Comparison of ENCODE assay signal across 8 mouse cellular contexts in genomic region chr3:34649726-34650620, GRCm38 (mm10). TPM values are rescaled to one million over a fixed set of nuclear protein-coding genes. Genes with fewer than 3 reads are reported as not detected.
DNase-seq lines count a peak whose midpoint lies in the region; ATAC-seq and TF ChIP-seq lines count a peak whose summit lies in the region.

Sox2 (plus strand) TSS chr3:34650405.

- peak within 1 kb of the TSS; percentile 65 for H3K9ac ChIP-seq in heart, embryonic 13.5 days
- no peak within 1 kb of the TSS for H3K9ac ChIP-seq in liver, embryonic 11.5 days (ENCODE audit: low read depth, low read length)

- H3K4me1 ChIP-seq in cortical plate, adult 2 months (ENCODE audit: control insufficient read depth, insufficient read depth, low read length): peaks cover 2% of the 10 kb centered on the region; the same call in 1 of the 2 replicates
- peaks cover 31% of the 10 kb centered on the region for H3K4me1 ChIP-seq in heart, embryonic 13.5 days
- peaks cover 4% of the 10 kb centered on the region; the same call in 1 of the 2 replicates for H3K4me1 ChIP-seq in liver, embryonic 11.5 days (replicated peaks; ENCODE audit: control insufficient read depth, insufficient read depth, low read length)

- ATAC-seq in heart, embryonic 13.5 days (ENCODE audit: extremely low read depth, insufficient number of reproducible peaks, low FRiP score, low TSS enrichment): peak; percentile 54; the same call in 1 of the 2 replicates
- ATAC-seq in liver, embryonic 11.5 days (replicated peaks; ENCODE audit: low FRiP score): peak; percentile 77

- no peak for TF ChIP-seq CTCF in cortical plate, adult 2 months (IDR thresholded peaks at IDR 0.05; ENCODE audit: extremely low read depth, insufficient read depth, low read length)

- H3K4me2 ChIP-seq in heart, embryonic 13.5 days: peak within 1 kb of the TSS; percentile 83
- peak within 1 kb of the TSS; percentile 66 for H3K4me2 ChIP-seq in liver, embryonic 11.5 days

- under 1% methylated on average over 84 of the region's 86 CpGs for WGBS in heart, embryonic 13.5 days
- WGBS in liver, embryonic 11.5 days: 1% methylated on average over 84 of the region's 86 CpGs

- H3K27me3 ChIP-seq in heart, embryonic 13.5 days (replicated peaks): peaks cover 91% of the 10 kb centered on the region
- H3K27me3 ChIP-seq in liver, embryonic 11.5 days (replicated peaks; ENCODE audit: control insufficient read depth, insufficient read depth, low read length): peaks cover 95% of the 10 kb centered on the region

- no peaks in the 10 kb centered on the region for H3K36me3 ChIP-seq in heart, embryonic 13.5 days
- no peaks in the 10 kb centered on the region for H3K36me3 ChIP-seq in liver, embryonic 11.5 days (ENCODE audit: control insufficient read depth, insufficient read depth, low read length)

- H3K27ac ChIP-seq in cortical plate, adult 2 months (ENCODE audit: insufficient read depth, low read length): peak within 1 kb of the TSS; percentile 83
- no peak within 1 kb of the TSS for H3K27ac ChIP-seq in heart, embryonic 13.5 days (replicated peaks)
- H3K27ac ChIP-seq in liver, embryonic 11.5 days (ENCODE audit: low read depth, low read length): peak within 1 kb of the TSS; percentile 39; the same call in 1 of the 2 replicates

- H3K9me3 ChIP-seq in heart, embryonic 13.5 days: no peaks in the 10 kb centered on the region
- no peaks in the 10 kb centered on the region for H3K9me3 ChIP-seq in liver, embryonic 11.5 days (ENCODE audit: control insufficient read depth, low read length)

- H3K4me3 ChIP-seq in cortical plate, adult 2 months (ENCODE audit: insufficient read depth, low read length): peak within 1 kb of the TSS; percentile 69
- peak within 1 kb of the TSS; percentile 56 for H3K4me3 ChIP-seq in heart, embryonic 13.5 days
- peak within 1 kb of the TSS; percentile 40 for H3K4me3 ChIP-seq in liver, embryonic 11.5 days (ENCODE audit: low read depth, low read length)

- peak; percentile 35 for DNase-seq in gastrocnemius, adult 18-20 months (ENCODE audit: low spot score)
- no peak for DNase-seq in gastrocnemius, adult 8-10 months (ENCODE audit: low spot score in 2 of 2)
- peak; percentile 81 for DNase-seq in kidney, postnatal 14 days
- DNase-seq in liver, embryonic 11.5 days (ENCODE audit: low spot score): peak; percentile 72
- peak; percentile 87 for DNase-seq in neural tube, embryonic 10.5 days (ENCODE audit: extremely low spot score, low spot score)
- DNase-seq in adipocyte (ENCODE audit: low spot score): no peak

- TF ChIP-seq POLR2A in cortical plate, adult 2 months (IDR thresholded peaks at IDR 0.05; ENCODE audit: extremely low read depth, insufficient read depth, low read length): peak; percentile 37; the same call in 1 of the 2 replicates

RNA-seq across cellular contexts. Expression of gene Sox2, which starts in this region (rescaled TPM):
- not detected for total RNA-seq in gastrocnemius, adult 18-20 months (2021)
- under 1 TPM in 1 of 4 experiments, not detected in 3; 0.13 TPM for total RNA-seq in gastrocnemius, adult 8-10 months (2022)
- 27.0 and 30.5 TPM in 2 replicates for polyA plus RNA-seq in cortical plate, adult 2 months (2012; rRNA removed)
- polyA plus RNA-seq in heart, embryonic 13.5 days (2015; fragmentation: Nextera tagmentation; extraction: Ambion mirVana): 0.29 and 0.33 TPM in 2 replicates
- 0.48 and 0.55 TPM in 2 replicates for polyA plus RNA-seq in liver, embryonic 11.5 days (2014; fragmentation: Nextera tagmentation; extraction: Ambion mirVana)

Comparison
In these comparisons a context has a peak if more than half of its experiments do, and no peak if none do; other contexts are left out.
1. RNA of gene Sox2 (polyA plus RNA-seq): 27.0 to 30.5 TPM in cortical plate, adult 2 months; 0.48 to 0.55 TPM in liver, embryonic 11.5 days and 0.29 to 0.33 TPM in heart, embryonic 13.5 days; every median in the first group is over 10 times any median in the second.
2. Peak in DNase-seq in gastrocnemius, adult 18-20 months; RNA of the gene not detected or under 1 TPM.
3. Peak in ATAC-seq, H3K4me3 ChIP-seq, H3K9ac ChIP-seq and H3K4me2 ChIP-seq in heart, embryonic 13.5 days; RNA of the gene not detected or under 1 TPM.
4. Peak in DNase-seq, ATAC-seq, H3K4me3 ChIP-seq, H3K27ac ChIP-seq and H3K4me2 ChIP-seq in liver, embryonic 11.5 days; RNA of the gene not detected or under 1 TPM.
5. DNase-seq: peak in kidney, postnatal 14 days (single experiment) and neural tube, embryonic 10.5 days (single experiment); none in gastrocnemius, adult 8-10 months (0 of 2) and adipocyte (single experiment).
6. Peak in every context shown above with its lines, with median percentiles within 50 percentile points of each other: H3K4me3 ChIP-seq.